Mouse (Mus musculus): ENCODE results near the gene Corin. TPM values are rescaled to one million over a fixed set of nuclear protein-coding genes. Genes with fewer than 3 reads are reported as not detected.
A peak's percentile ranks its signal among the peaks of the same experiment; 100 is the strongest.

The Corin gene
- polyA plus RNA-seq (2016; fragmentation: Nextera tagmentation; extraction: Ambion mirVana), result 3.2 and 9.3 TPM in 2 replicates

DNA sequence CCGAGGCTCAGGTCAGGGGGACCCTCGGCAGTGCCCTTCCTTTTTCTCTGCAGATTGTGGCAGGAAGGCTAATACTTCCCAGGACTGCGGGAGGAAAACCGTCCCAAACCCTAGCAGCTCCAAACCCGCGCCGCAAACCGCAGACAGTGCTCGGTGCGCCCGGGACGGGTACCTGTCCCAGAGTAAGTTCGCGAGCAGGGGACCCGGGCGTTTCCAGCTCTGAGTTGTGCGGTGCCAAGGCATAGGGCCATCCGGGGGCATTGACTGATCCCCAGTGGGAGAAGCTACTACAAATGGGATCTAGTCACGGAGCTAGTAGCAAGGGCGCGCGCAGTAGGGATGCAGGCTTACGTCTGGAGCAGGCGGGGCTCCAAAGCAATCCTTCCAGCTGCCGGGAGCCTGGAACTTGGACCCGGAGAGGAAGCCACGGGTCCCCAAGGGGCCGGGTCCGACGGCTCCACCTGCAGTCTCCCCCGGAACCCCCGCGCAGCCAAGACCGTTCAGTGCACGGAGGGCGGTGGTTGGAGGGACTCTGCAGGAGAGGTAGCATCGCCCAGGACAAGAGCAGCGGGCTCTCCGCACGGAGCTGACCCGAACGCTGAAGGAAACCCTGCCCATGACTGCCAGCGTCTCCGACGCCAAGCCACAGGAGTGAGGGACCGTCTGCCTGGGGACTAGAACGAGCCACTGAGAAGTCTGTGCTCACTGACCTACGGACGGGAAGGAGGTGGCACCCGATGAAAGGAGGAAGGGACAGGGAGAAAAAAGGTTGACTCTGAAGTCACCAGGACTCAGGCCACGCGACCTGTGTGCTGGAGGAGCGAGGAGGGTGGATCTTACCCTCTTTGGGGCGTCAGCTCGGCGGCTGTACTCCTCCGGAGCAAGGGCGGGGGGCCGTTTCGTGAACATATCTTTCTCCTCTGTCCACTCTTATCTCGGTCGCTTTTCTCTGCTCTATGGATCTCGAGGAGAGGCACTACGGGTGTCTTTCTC, at the start of gene Corin:
Corin (minus strand) TSS at position 943 of the 993 bp plus-strand sequence.
- H3K9ac ChIP-seq (replicated peaks), result 0 out of 2 replicates have a peak within 1 kb of the TSS, but pooled peaks have one; percentile 20
- WGBS, result under 1% methylated on average over 64 of the region's 64 CpGs
- peak within 1 kb of the TSS; percentile 63 for H3K4me2 ChIP-seq (replicated peaks)
- peak; percentile 61; the same call in 1 of the 2 replicates for ATAC-seq (ENCODE audit: low FRiP score, low read depth)
- H3K36me3 ChIP-seq, result no peaks in the 10 kb centered on the region
- no peaks in the 10 kb centered on the region for H3K9me3 ChIP-seq
- H3K4me3 ChIP-seq, result peak within 1 kb of the TSS; percentile 39
- H3K27me3 ChIP-seq, result peaks cover 47% of the 10 kb centered on the region
- H3K4me1 ChIP-seq, result peaks cover 16% of the 10 kb centered on the region
- H3K27ac ChIP-seq (replicated peaks), result no peak within 1 kb of the TSS

DNA sequence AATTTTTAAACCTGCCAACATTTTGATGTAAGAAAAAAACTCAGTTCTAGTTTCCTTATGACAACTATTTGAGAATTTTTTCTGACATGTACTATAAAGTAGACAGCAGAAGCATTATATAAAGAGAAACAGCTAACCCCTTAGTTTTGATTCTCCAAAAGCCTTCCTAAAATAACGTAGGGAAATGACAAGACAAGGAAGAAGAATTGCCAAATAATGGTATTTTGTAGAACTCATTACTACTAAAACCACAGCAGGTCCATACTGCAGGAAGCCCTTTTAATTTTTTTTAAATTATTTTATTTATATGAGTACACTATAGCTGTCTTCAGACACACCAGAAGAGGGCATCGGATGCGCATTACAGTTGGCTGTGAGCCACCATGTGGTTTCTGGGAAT, 46.9 kb upstream of the Corin start:
- Histone ChIP-seq H3K9ac (replicated peaks) (no peak overlapping the region), H3K36me3 (peaks cover 17% of the 10 kb centered on the region; the same call in 1 of the 2 replicates), H3K27me3 (no peaks in the 10 kb centered on the region), H3K27ac (replicated peaks) (no peak overlapping the region), H3K4me3 (no peak overlapping the region), H3K9me3 (no peaks in the 10 kb centered on the region), H3K4me2 (replicated peaks) (no peak overlapping the region), H3K4me1 (no peaks in the 10 kb centered on the region)
- 92% methylated on average over 3 of the region's 3 CpGs for WGBS
- ATAC-seq (ENCODE audit: low FRiP score, low read depth), result no peak

DNA sequence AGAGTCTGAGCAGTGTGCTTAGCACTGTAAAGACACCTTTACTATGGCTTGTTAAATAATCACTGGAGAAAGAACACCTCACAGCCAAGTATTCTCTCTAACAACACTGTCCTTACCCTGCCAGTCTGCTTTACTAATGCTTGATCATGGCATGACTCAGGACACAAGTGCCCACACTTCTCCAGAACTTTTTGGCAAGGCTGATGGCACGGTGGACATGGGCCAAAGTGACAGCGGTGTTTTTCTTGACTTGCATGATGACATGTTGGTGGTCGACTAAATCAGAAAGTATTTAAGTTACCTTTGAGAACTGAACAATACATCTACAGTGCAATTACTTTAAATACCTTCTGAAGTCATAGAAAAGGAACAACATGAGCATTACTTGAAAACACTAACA, 24.6 kb upstream of the Corin start:
- H3K27ac ChIP-seq (replicated peaks), result no peak overlapping the region
- no peak for ATAC-seq (ENCODE audit: low FRiP score, low read depth)
- H3K4me3 ChIP-seq, result no peak overlapping the region
- no peak overlapping the region for H3K4me2 ChIP-seq (replicated peaks)
- no peaks in the 10 kb centered on the region for H3K4me1 ChIP-seq
- WGBS, result 96% methylated on average over 3 of the region's 3 CpGs
- H3K9me3 ChIP-seq, result no peaks in the 10 kb centered on the region
- H3K9ac ChIP-seq (replicated peaks), result no peak overlapping the region
- H3K36me3 ChIP-seq, result peaks cover 36% of the 10 kb centered on the region
- H3K27me3 ChIP-seq, result no peaks in the 10 kb centered on the region

GRCm38 (mm10) chr5:72513808-72514207, 9.5 kb upstream of the Corin start:
- Histone ChIP-seq H3K27ac (replicated peaks) (no peak overlapping the region), H3K9ac (replicated peaks) (no peak overlapping the region), H3K27me3 (no peaks in the 10 kb centered on the region), H3K4me2 (replicated peaks) (no peak overlapping the region), H3K36me3 (peaks cover 35% of the 10 kb centered on the region), H3K9me3 (no peaks in the 10 kb centered on the region), H3K4me3 (no peak overlapping the region), H3K4me1 (no peaks in the 10 kb centered on the region)
- ATAC-seq (ENCODE audit: low FRiP score, low read depth), result no peak
- 88% methylated on average over 5 of the region's 5 CpGs for WGBS

- no peak overlapping the region for H3K4me2 ChIP-seq (replicated peaks)
- no peaks in the 10 kb centered on the region for H3K9me3 ChIP-seq
- peaks cover 16% of the 10 kb centered on the region for H3K4me1 ChIP-seq
- ATAC-seq (ENCODE audit: low FRiP score, low read depth), result no peak
- no peak overlapping the region for H3K4me3 ChIP-seq
- WGBS, result 77% methylated on average over 5 of the region's 5 CpGs
- H3K36me3 ChIP-seq, result no peaks in the 10 kb centered on the region
- H3K27ac ChIP-seq (replicated peaks), result no peak overlapping the region
- no peak overlapping the region for H3K9ac ChIP-seq (replicated peaks)
- H3K27me3 ChIP-seq, result peaks cover 47% of the 10 kb centered on the region
Observed at GRCm38 (mm10) chr5:72505740-72506139, 1.5 kb upstream of the Corin start.

DNA sequence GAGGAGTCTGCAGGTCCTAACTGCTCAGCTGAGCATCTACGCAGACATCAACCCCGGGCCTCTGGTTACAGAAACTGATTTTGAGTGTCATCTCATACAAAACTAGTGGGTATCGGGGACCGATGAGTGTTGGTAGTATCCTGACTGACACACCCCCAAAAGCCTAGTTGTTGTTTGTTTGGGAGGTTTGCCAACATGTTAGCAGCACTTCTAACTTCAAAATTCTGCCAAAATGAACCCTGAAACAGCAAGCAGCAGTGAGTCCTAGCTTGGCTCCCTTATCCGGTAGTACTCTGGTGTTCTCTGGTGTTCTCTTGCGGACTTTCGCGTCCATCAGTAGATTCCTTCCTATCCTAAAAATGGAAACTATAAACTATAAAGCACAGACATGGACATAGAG, 1.5 kb downstream of the Corin start:
- Histone ChIP-seq H3K4me3 (no peak overlapping the region), H3K4me2 (replicated peaks) (no peak overlapping the region), H3K4me1 (peaks cover 16% of the 10 kb centered on the region), H3K36me3 (no peaks in the 10 kb centered on the region), H3K9ac (replicated peaks) (no peak overlapping the region), H3K27ac (replicated peaks) (no peak overlapping the region), H3K27me3 (peaks cover 47% of the 10 kb centered on the region), H3K9me3 (no peaks in the 10 kb centered on the region)
- 74% methylated on average over 8 of the region's 8 CpGs for WGBS
- no peak for ATAC-seq (ENCODE audit: low FRiP score, low read depth)

DNA sequence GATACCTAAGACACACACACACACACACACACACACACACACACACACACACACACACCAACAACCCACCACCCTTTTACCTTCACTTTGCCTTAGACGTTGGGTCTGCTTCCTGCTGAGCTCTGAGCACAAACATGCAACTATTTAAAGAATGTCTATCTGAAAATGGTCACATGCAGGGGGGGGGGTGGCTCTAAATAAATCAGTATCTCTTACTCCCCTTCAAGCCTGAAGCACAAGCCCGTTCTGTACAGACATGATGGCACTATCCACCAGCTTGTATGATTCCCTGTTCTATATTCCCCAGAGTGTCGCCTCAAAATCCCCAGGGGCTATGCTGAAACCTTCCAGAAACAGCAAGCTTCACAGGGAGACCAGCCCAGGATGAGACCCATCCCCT, 2.5 kb downstream of the Corin start:
- ATAC-seq (ENCODE audit: low FRiP score, low read depth), result no peak
- no peak overlapping the region for H3K4me2 ChIP-seq (replicated peaks)
- peaks cover 16% of the 10 kb centered on the region for H3K4me1 ChIP-seq
- peaks cover 47% of the 10 kb centered on the region for H3K27me3 ChIP-seq
- no peaks in the 10 kb centered on the region for H3K9me3 ChIP-seq
- H3K36me3 ChIP-seq, result no peaks in the 10 kb centered on the region
- no peak overlapping the region for H3K27ac ChIP-seq (replicated peaks)
- WGBS, result 72% methylated on average over 3 of the region's 3 CpGs
- no peak overlapping the region for H3K9ac ChIP-seq (replicated peaks)
- H3K4me3 ChIP-seq, result no peak overlapping the region

- H3K9me3 ChIP-seq, result no peaks in the 10 kb centered on the region
- H3K9ac ChIP-seq (replicated peaks), result no peak overlapping the region
- peaks cover 23% of the 10 kb centered on the region for H3K27me3 ChIP-seq
- 77% methylated on average over 10 of the region's 10 CpGs for WGBS
- H3K36me3 ChIP-seq, result no peaks in the 10 kb centered on the region
- ATAC-seq (ENCODE audit: low FRiP score, low read depth), result no peak
- H3K4me3 ChIP-seq, result no peak overlapping the region
- H3K4me1 ChIP-seq, result peaks cover 2% of the 10 kb centered on the region; the same call in 1 of the 2 replicates
- H3K27ac ChIP-seq (replicated peaks), result no peak overlapping the region
- no peak overlapping the region for H3K4me2 ChIP-seq (replicated peaks)
Observed at GRCm38 (mm10) chr5:72498271-72498670, 6.0 kb downstream of the Corin start.

DNA sequence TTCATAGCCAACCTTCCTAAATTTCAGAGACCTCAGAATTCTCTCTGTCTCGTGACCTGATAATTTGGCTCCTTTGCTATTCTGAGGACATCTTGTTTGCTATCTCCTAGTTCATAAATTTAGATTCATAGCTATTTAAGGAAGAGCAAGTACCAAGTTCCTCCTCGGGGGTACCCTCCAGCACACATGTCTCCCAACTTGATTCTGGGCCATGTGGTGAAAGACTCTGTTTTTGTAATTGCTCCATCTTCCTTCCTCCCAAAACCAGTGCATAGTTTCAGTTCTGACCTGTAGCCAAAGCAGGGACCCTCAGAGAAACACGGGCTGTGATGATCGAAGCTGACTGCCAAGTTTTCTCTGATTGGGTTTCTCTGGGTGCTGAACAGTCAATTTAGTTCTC, 7.5 kb downstream of the Corin start:
- H3K27me3 ChIP-seq, result peaks cover 8% of the 10 kb centered on the region; the same call in 1 of the 2 replicates
- H3K4me1 ChIP-seq, result no peaks in the 10 kb centered on the region
- H3K27ac ChIP-seq (replicated peaks), result no peak overlapping the region
- H3K9me3 ChIP-seq, result no peaks in the 10 kb centered on the region
- H3K9ac ChIP-seq (replicated peaks), result no peak overlapping the region
- H3K4me2 ChIP-seq (replicated peaks), result no peak overlapping the region
- no peaks in the 10 kb centered on the region for H3K36me3 ChIP-seq
- ATAC-seq (ENCODE audit: low FRiP score, low read depth), result no peak
- 90% methylated on average over 4 of the region's 4 CpGs for WGBS
- no peak overlapping the region for H3K4me3 ChIP-seq

DNA sequence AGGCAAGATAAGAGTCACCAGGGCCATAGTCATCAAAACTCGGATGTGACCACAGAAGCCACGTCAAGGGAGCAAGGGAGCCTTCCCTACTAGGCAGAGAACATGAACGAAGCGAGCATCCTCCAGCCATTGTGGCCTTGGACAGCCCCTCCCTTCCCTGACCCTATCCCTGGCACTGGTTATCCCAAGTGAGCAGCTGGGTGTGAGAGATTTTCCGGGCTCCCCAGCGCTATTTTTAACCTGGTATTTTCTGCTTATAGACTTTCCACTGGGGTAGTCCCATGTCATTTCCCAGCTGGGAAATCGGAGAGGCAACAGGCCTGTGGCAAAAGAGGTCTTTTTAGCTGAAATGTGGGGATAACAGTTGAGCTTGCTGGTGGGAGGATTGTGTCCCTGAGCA, 10.4 kb downstream of the Corin start:
- no peaks in the 10 kb centered on the region for H3K36me3 ChIP-seq
- 84% methylated on average over 7 of the region's 7 CpGs for WGBS
- H3K4me1 ChIP-seq, result no peaks in the 10 kb centered on the region
- H3K4me2 ChIP-seq (replicated peaks), result no peak overlapping the region
- no peak overlapping the region for H3K27ac ChIP-seq (replicated peaks)
- no peak overlapping the region for H3K4me3 ChIP-seq
- no peak overlapping the region for H3K9ac ChIP-seq (replicated peaks)
- no peak for ATAC-seq (ENCODE audit: low FRiP score, low read depth)
- H3K9me3 ChIP-seq, result no peaks in the 10 kb centered on the region
- H3K27me3 ChIP-seq, result no peaks in the 10 kb centered on the region

- 60% methylated on average over 2 of the region's 2 CpGs for WGBS
- Histone ChIP-seq H3K9me3 (no peaks in the 10 kb centered on the region), H3K4me2 (replicated peaks) (no peak overlapping the region), H3K9ac (replicated peaks) (no peak overlapping the region), H3K27me3 (no peaks in the 10 kb centered on the region), H3K4me3 (no peak overlapping the region), H3K4me1 (no peaks in the 10 kb centered on the region), H3K27ac (replicated peaks) (no peak overlapping the region), H3K36me3 (no peaks in the 10 kb centered on the region)
- ATAC-seq (ENCODE audit: low FRiP score, low read depth), result no peak
Observed at GRCm38 (mm10) chr5:72491232-72491631, 13.0 kb downstream of the Corin start.

GRCm38 (mm10) chr5:72480456-72480855, 23.8 kb downstream of the Corin start:
- 27% methylated on average over 7 of the region's 7 CpGs for WGBS
- Histone ChIP-seq H3K27ac (replicated peaks) (no peak overlapping the region), H3K4me3 (no peak overlapping the region), H3K27me3 (no peaks in the 10 kb centered on the region), H3K9ac (replicated peaks) (no peak overlapping the region), H3K36me3 (no peaks in the 10 kb centered on the region), H3K4me1 (no peaks in the 10 kb centered on the region), H3K4me2 (replicated peaks) (no peak overlapping the region), H3K9me3 (no peaks in the 10 kb centered on the region)
- no peak for ATAC-seq (ENCODE audit: low FRiP score, low read depth)
